Mouse (Mus musculus): Measurements from ENCODE around the gene Plxna3.
A peak's percentile ranks its signal among the peaks of the same experiment; 100 is the strongest.
"Not testable (repeated sequence)": the region's sequence is repeated elsewhere in the genome, so short reads cannot be mapped to it uniquely, and the experiment has no call there.

The Plxna3 gene

DNA sequence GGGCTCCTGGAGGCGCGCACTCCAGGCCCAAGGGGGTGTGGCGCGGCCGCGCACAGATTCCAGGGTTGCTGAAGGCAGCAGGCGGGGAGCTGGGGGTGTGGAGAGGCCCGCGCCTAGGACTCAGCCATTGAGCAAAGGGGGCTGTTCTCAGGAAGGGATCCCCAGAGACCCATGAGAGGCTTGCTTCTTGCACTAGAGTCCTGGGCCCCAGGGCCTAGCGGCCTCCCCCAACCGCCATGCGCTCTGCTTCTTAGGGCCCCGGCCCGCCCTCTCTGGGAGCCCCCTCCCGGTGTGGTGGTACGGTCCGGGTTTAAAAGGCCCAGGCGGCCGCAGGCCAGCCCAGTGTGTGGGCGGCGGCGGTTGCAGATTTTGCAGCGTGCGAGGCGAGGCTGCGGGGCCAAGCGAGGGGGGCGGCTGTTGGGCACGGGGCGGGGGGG is at the start of gene Plxna3:
Gene Plxna3 (plus strand): TSS at position 342 of the 437 bp plus-strand sequence.
- peak; percentile 54 for DNase-seq (ENCODE audit: low spot score)

DNA sequence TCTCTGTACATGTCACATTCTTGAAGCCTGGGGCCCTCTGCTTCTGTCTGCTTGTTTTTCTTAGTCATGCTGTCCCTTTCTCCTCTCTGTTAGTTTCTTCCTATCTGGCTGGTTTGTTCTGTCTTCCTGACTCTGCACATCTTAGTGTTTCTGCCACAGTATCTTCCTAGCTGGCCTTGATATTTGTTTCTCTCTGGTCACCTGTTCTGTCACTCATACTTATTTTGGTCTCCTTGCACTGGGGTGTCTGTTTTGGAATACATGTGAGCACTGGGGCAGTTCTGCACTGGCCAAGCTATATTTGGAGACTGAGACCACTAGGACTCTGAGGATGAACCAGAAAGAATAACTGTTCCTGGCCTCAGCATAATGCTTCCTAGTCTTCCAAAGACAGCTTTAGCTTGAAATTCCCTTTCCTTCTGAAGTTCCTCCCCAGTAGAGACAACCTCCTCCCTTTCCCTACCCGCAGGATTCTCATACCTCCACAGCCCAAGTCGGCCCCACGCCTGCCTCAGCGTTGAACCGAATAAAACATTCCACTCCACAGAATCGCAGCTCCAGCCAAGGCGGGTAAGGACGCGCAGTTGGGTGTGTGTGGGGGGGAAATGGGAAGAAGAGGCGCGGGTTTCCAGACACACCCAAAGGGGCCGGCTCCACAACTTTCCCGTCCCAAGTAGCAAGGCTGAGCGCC is 47.7 kb upstream of the Plxna3 start:
- no peak for DNase-seq (ENCODE audit: low spot score)

DNA sequence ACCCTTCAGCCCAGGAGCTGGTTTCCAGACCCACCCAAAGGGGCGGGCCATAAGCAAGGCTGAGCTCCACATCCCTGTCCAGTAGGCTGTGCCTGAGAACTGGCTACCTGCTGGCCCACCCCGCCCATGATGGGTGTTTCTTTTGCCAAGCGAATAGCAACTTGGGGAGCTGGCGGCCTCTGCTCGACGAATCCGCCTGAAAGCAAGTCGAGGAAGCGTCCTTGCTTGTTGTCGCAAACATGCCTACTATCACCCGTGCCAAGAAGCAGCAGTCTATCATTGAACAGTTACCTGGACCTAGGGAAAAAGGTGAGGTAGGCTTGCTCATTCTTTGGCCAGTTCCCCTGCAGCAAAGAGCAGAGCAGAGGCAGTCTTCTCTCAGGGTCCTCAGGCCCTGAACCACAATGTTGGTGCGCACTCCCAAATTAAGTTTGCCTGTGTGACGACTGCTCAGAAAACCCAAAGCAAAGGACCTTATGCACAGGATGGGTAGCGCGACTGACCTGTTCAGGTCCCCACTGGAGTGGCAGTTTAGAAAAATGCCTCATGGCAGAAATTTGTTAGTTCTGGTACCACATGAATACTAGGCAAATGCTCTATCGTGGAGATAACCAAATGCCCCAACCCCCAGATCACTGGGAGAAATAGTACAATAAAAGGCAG is 47.0 kb upstream of the Plxna3 start, which contains the start of the genes Taz and Dnase1l1:
Gene Taz (plus strand): TSS at position 181 of the 663 bp plus-strand sequence.
Gene Dnase1l1 (minus strand): TSS at position 606 of the 663 bp plus-strand sequence.
- peak; percentile 41 for DNase-seq (ENCODE audit: low spot score)

DNA sequence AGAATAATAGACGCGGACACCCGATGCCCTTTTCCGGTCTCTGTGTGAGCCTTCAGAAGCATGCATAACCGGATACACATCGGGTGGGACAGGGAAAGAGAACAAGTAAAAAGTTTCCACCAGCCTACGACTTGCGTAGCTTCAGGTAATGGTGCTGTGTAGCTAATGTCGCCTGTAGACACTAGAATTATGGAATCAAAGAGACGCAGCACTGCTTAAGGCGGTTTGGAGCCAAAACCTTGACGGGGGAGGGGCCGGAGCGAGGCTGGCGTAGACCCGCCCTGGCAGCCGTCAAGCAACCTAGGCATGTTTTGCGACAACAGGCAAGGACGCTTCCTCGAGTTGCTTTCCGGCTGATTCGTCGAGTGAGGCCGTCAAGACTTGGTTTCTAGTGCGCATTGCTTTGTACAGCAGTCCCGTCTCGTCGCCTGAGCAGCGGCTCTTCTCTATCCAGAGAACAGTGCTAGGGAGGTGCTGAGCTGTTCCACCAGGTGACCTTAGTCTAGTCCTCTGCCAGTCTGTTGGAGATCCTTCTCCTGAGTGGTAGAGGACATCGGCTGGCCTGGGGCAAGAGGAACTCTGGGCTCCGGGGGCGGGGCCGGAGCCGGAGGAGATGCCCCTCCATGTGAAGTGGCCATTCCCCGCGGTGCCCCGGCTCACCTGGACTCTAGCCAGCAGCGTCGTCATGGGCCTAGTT is 46.3 kb upstream of the Plxna3 start:
- peak; percentile 83 for DNase-seq (ENCODE audit: low spot score)

DNA sequence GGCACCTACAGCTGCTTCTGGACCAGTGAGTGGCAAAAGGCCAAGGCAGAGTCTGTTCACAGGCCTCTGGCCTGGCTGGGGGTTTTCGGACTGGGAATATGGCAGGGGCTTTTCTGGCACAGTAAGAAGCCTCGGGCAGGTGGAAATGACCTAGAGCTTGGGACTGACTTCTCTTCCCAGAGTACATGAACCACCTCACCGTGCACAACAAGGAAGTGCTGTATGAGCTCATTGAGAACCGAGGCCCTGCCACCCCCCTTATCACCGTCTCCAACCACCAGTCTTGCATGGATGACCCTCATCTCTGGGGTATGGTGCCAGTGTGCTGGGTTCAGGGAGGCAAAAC is 45.8 kb upstream of the Plxna3 start:
- DNase-seq (ENCODE audit: low spot score) = no peak

DNA sequence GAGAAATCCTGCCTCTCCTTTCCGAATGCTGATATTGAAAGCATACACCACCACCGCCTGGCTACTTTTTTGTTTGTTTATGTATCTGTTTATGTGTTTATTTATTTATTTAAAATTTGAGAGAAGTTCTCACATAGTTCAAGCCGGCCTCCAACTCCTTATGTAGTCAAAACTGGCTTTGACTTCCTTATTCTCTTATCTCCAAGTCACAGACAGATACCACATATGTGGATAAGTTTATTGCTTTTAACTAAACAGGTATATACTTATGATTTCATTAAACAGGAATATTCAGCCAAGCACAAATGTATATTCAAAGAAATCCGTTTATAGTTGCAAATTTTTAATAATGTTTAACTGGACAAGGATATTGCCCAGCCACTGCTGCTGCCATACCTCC is 35.4 kb upstream of the Plxna3 start:
- no peak for DNase-seq (ENCODE audit: low spot score)

DNA sequence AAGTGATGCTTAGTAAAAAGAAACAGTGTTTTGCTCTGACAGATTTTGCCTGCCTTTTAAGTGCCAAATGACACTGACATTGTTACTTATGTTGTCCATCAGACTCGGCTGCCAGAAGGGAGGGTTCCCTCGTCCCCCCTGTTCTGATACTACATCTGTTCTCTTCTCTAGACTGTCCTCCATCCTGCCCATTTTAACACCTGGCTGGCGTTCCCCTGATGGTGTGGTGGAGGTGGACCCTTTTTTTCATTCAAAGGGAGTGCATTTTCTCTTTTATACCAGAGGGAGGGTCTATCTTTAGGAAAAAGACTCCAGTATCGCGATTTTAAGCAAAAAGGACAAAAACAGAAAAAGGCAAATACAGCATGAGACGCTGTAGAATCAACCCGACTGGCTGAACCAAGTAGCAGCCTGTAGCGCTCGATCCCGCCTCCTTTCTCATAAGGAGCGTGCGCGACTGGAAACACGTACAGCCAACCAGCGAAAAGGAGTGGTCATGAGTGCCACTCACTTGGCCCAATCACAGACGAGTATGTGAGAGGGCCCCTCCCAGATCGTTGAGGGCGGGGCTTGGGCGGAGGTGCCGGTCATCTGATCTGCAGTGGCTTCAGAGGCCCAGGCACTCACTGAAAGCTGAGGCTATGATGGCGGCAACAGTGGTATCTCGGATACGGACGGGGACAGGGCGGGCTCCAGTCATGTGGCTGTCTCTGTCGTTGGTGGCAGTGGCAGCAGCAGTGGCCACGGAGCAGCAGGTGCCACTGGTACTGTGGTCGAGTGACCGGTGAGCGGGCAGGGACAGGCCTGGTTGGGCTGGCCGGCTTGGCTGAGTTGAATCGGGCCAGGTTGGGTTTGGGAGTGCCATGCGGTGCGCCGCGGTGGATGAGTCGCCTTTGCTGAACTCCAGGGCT is 32.1 kb upstream of the Plxna3 start, which contains the start of gene Atp6ap1:
Gene Atp6ap1 (plus strand): TSS at position 560 of the 911 bp plus-strand sequence.
- peak; percentile 94 for DNase-seq (ENCODE audit: low spot score)

DNA sequence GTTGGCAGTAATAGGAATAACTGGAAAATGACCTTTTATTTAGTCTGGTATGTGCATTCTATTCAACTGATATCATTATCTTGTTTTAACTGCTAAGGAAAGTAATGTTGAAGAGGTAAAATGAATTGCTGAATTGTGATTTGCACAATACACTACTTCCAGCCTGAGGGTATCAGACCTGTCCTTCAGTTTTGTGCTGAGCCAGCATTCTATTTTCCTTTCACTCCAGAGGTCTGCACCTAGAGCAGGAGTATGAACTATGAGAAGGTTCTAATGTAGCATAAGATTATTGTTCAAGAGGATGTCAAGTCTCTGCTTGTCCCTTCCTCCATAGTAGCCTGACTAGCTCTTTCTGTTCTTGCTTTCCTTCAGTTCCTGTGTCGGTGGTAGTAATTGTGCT is 30.5 kb upstream of the Plxna3 start:
- DNase-seq (ENCODE audit: low spot score) = no peak

DNA sequence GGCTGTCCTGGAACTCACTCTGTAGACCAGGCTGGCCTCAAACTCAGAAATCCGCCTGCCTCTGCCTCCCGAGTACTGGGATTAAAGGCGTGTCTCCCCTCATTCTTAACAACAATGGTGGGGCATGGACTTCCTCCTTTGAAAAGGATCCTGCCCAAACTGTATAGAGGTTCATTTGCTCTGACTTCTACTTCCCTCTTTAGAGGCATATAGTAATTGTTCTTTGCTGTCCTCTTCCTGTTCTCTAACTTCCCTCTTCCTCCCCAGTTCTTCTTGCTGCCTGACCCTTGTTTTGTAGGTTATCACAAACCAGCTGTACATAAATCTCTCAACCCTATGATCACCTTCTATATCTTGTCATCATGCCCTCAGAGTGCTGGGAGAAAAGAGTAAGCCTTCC is 29.1 kb upstream of the Plxna3 start:
- DNase-seq (ENCODE audit: low spot score) = no peak

DNA sequence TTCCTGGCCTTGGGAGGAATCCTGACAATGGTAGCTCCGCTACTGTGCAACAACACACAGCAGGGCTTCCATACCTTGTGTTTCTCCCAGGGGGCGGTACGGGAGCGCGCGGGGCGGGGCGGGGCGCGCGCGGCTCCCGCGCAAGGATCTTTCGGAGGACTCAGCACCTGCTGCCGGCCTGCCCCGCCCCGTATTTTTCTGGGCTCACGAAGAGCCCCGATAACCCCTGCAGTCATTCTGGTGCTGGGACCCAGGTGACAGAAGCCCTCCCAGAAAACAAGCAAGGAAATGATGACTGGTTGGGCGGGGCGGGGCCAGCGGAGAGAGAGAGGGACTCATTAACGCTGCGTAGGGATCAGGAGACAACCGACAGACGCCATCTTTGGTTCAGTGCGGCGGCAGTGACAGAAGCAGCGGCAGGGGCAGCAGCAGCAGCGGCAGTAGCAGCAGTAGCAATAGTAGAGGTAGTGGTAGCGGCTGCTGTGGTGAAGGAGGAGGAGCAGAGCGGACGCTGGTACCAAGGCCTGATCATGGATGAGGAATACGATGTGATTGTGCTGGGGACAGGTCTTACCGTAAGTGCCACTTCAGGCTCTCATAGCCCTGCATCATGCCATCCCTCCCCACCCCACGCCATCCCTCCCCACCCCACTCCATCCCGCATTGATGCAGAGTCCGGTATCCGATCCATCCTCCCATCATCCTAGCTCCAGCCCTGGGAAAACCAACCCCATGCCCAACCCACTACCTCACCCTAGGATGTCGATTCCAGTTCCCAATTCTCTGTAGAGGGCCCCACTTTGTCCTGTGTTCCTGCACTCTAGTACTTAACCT is 23.8 kb upstream of the Plxna3 start, which contains the start of gene Gdi1:
Gene Gdi1 (plus strand): TSS at position 132 of the 834 bp plus-strand sequence.
- DNase-seq (ENCODE audit: low spot score) = peak; percentile 66

DNA sequence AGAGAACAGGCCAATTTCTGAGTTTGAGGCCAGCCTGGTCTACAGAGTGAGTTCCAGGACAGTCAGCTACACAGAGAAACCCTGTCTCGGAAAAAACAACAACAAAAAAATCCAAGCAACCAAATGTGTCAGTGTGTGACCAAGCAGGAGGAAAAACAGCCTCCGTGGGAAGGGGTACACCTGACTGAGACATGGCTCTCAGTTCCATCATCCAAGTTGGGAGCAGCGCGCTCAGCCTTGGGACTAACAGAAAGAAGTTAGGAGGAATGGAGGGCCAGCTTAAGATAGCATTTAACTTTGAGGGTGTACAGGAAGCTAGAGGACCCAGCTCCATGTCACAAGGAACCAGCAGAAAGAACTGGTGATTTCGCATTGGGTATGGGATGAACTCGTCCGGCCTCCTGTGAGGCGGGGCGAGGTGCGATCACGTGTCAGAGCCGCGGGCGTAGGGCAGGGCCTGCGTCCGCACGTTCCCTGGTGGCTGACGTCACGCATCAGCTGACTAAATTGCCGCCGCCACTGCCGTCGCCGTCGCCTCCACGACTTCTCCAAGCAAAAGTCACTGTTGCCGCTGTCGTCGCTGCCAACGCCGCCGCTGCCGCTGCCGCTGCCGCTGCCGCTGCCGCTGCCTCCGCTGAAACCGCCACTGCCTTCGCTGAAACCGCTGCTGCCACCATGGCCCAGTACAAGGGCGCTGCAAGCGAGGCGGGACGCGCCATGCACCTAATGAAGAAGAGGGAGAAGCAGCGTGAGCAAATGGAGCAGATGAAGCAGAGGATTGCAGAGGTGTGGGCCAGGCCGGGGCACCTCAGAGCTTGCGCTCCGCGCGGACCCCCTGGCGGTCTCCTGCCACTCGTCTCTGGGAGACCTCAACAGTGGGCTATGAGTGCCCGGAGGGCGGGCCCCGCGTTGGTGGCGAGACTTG is 16.1 kb upstream of the Plxna3 start, which contains the start of gene Fam50a:
Gene Fam50a (plus strand): TSS at position 494 of the 925 bp plus-strand sequence.
- DNase-seq (ENCODE audit: low spot score) = peak; percentile 89

DNA sequence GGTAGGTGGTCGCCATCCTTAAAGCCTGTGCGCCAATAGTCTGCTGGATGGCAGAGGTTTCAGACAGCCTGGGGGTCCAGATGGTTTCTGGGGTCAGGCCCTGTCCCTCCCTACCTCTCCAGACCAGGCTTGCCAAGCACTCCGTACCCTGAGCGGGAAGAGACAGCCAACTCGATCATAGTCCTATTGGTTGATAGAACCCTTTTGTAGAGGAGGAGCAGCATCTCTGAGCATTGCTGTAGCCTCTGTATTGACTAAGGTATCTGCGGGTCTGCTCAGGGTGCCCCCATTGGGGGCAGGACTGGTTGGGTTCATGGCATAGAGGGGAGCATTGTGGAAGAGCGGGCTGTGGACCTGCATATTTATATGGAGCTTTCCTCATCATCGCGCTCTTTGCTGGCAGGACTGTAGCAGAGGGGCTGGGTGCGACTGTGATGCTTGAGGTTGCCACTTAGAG is 377 bp downstream of the Plxna3 start:
- no peak for DNase-seq (ENCODE audit: low spot score)

DNA sequence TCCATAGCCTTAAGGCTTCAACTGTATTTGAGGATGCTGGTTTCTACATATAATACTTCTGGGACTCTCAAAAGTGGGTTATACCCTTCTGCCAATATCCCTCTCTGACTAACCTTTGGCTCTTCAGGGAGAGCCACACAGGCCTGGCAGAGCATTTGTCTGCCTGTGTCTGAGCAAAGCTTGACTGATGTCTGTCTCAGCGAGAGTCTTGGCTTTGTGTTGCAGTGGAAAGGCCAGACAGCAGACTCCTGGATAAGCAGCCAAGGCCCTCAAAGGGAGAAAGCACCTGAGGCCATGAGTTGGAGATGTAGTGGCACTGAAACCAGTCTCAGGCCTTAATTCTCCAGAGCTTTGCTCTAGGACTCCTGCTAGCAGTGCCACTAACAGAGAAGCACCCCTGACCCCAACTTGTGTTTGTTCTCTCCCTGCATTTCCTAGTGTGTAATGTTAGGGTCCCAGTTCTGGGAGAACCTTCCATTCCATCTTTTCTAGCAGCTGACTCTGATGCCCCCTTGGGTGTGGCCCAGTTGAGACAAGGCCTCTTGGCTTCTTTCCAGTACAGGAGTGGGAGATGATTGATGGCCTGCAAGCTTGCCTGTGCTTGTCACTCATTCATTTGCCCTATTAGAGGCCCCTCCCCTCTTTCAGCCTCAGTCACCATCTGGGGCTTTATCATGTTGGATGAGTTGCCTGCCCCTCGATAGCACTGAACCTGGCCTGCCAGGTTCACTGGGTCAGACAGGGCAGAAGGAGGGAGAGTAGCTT is 1.5 kb downstream of the Plxna3 start:
- DNase-seq (ENCODE audit: low spot score) = no peak

DNA sequence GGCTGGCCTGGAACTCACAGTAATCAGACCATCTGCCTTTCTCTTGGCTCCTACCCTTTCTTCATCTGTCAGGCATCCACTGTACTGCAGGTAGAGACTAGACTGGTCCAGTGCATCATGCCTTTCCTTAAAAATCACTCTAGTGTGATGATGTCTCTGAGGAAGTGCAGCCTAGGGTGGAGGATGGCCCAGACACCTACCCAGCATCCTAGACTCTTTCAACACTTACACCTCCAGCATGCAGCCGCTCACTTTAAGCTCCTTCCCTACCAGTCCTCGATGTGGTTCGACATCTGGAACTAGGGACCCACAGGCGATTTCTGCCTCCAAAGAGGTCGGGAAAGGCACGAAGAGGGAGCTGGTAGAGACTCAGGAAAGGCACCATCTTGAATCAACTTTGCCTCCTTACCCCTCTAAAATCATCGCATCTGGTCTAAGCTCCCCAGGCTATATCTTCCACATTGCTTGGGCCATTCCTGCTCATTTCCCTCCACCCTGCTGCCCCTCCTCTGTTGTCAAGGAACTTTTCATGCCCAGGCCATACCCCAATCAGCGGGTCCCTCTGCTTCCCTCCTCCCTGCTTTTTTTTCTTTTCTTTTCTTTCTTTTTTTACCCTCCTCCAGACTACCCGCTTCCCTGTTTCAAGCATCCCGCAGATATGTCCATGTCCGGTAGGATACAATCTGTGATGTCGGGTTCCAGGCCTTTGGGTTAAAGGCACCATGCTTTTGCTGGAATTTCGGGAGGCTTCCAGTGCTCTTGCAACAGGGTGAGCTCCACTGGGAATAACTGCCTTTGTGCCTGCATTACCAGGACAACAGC is 24.0 kb downstream of the Plxna3 start:
- no peak for DNase-seq (ENCODE audit: low spot score)

DNA sequence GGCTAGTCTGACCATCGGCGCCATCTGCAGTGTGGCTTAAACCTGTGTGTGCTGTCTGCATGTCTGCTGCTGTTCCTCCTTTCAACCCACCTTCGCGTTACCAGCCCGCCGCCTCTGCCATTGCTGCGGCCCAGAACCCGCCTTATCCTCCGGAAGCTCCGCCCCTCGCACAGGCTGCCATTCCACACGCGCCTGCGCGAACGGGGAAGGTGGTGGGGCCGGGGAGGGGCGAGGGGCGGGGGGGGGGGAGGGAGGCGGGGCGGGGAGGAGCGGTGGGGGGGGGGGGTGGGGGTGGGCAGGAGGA is 24.6 kb downstream of the Plxna3 start, which contains the start of gene Lage3:
Gene Lage3 (minus strand): TSS at position 152 of the 304 bp plus-strand sequence.
- peak; percentile 78 for DNase-seq (ENCODE audit: low spot score)

DNA sequence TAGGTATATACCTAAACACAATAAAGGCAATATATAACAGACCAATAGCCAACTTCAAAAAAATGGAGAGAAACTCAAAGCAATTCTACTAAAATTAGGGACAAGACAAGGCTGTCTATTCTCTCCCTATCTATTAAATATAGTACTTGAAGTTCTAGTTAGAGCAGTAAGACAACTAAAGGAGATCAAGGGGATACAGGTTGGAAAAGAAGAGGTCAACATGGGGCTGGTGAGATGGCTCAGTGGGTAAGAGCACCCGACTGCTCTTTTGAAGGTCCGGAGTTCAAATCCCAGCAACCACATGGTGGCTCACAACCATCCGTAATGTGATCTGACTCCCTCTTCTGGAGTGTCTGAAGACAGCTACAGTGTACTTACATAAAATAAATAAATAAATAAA is 28.2 kb downstream of the Plxna3 start:
- DNase-seq (ENCODE audit: low spot score) = not testable (repeated sequence)

DNA sequence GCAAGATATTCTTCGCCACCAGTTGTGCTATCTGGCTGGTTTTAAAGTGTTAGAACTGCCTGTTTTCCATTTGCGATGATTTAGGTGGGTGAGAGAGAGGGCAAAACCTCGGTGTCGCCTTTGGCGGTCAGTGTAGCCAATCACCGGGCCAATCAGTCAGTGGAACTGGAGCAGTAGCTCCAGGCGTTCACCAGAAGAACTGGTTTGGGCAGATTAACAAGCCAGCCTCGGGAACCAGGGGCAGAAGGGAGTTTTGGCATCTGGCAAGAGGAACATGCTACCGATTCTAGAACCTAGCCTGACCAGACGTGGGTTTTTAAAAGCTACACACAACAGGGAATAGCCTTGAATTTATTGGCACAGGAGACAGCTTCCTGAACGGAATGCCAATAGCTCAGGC is 30.3 kb downstream of the Plxna3 start:
- DNase-seq (ENCODE audit: low spot score) = no peak

DNA sequence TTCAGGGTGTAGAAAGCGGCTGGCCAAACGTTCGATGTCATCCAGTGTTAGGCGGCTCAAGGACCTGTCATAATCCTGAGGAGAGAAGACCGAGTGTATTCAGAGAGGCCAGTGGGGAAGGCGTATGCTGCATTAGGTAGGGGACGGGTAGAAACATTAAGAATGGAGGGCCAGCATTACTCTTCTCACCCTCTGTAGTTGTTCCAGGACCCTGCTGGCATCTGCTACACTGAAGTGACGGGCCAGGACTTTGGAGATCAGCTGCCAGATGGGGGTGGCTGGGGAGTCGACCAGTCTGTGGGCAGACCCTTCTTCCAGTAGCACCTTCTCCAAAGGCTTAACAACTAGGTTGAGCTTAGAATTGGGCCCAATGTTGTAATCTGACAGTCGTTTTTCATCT is 38.6 kb downstream of the Plxna3 start:
- DNase-seq (ENCODE audit: low spot score) = no peak

All from layer of hippocampus, adult 11-12 months (tissue).